Mouse (Mus musculus): ENCODE measurements around the gene Rnf144b. TPM values are rescaled to one million over a fixed set of nuclear protein-coding genes. Genes with fewer than 3 reads are reported as not detected.

Rnf144b gene
- polyA plus RNA-seq, 1 experiment from 2014 or later: 0.91 TPM

- no peak overlapping the region for H3K27ac ChIP-seq (replicated peaks; ENCODE audit: low read depth, low read length)
- 87% methylated on average over 8 of the region's 8 CpGs for WGBS
- H3K9ac ChIP-seq (ENCODE audit: low read length): no peak overlapping the region
- no peaks in the 10 kb centered on the region for H3K36me3 ChIP-seq (ENCODE audit: control insufficient read depth, insufficient read depth, low read length)
- DNase-seq (ENCODE audit: low spot score) (no peak), ATAC-seq (ENCODE audit: insufficient number of reproducible peaks, low FRiP score, low TSS enrichment, low read depth) (no peak)
- H3K4me2 ChIP-seq (ENCODE audit: low read depth, severe bottlenecking): no peak overlapping the region
- no peaks in the 10 kb centered on the region for H3K27me3 ChIP-seq (ENCODE audit: control insufficient read depth, insufficient read depth, low read length)
- no peaks in the 10 kb centered on the region for H3K9me3 ChIP-seq (ENCODE audit: control insufficient read depth, low read length)
- no peak overlapping the region for H3K4me3 ChIP-seq (ENCODE audit: low read depth, low read length)
- no peaks in the 10 kb centered on the region for H3K4me1 ChIP-seq (ENCODE audit: control insufficient read depth, insufficient read depth, low read length)
Measured at GRCm38 (mm10) chr13:47237376-47237775, 114.9 kb downstream of the Rnf144b start.

GRCm38 (mm10) chr13:47238131-47238530, 115.7 kb downstream of the Rnf144b start:
- no peak overlapping the region for H3K4me3 ChIP-seq (ENCODE audit: low read depth, low read length)
- H3K4me1 ChIP-seq (ENCODE audit: control insufficient read depth, insufficient read depth, low read length): no peaks in the 10 kb centered on the region
- WGBS: 86% methylated on average over 17 of the region's 17 CpGs
- no peak overlapping the region for H3K4me2 ChIP-seq (ENCODE audit: low read depth, severe bottlenecking)
- DNase-seq (ENCODE audit: low spot score): no peak
- no peak overlapping the region for H3K27ac ChIP-seq (replicated peaks; ENCODE audit: low read depth, low read length)
- H3K9ac ChIP-seq (ENCODE audit: low read length): no peak overlapping the region
- no peak for ATAC-seq (ENCODE audit: insufficient number of reproducible peaks, low FRiP score, low TSS enrichment, low read depth)
- no peaks in the 10 kb centered on the region for H3K9me3 ChIP-seq (ENCODE audit: control insufficient read depth, low read length)
- no peaks in the 10 kb centered on the region for H3K27me3 ChIP-seq (ENCODE audit: control insufficient read depth, insufficient read depth, low read length)
- no peaks in the 10 kb centered on the region for H3K36me3 ChIP-seq (ENCODE audit: control insufficient read depth, insufficient read depth, low read length)

DNA sequence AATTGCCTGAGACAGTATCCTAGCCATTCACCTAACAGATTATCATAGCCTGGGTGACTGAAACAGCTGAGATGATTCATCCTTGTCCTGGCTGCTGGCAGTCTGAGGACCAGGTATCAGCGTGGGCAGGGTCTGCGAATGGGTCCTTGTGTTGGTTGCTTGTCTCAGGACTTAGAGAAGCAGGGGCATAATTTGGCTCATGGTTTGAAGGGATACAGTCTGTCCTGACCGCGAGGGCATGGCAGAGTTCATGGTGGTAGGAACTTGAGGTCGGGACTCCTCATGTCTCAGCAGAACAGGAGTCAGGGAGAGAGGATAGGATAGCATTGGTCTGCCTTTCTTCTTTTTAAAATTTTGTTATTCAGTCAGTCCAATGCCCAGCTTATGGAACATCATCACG, 121.1 kb downstream of the Rnf144b start:
- no peaks in the 10 kb centered on the region for H3K27me3 ChIP-seq (ENCODE audit: control insufficient read depth, insufficient read depth, low read length)
- H3K36me3 ChIP-seq (ENCODE audit: control insufficient read depth, insufficient read depth, low read length): no peaks in the 10 kb centered on the region
- DNase-seq (ENCODE audit: low spot score): no peak
- no peak for ATAC-seq (ENCODE audit: insufficient number of reproducible peaks, low FRiP score, low TSS enrichment, low read depth)
- H3K9ac ChIP-seq (ENCODE audit: low read length): no peak overlapping the region
- H3K27ac ChIP-seq (replicated peaks; ENCODE audit: low read depth, low read length): no peak overlapping the region
- H3K4me3 ChIP-seq (ENCODE audit: low read depth, low read length): no peak overlapping the region
- WGBS: 93% methylated on average over 6 of the region's 6 CpGs
- no peaks in the 10 kb centered on the region for H3K9me3 ChIP-seq (ENCODE audit: control insufficient read depth, low read length)
- no peaks in the 10 kb centered on the region for H3K4me1 ChIP-seq (ENCODE audit: control insufficient read depth, insufficient read depth, low read length)
- no peak overlapping the region for H3K4me2 ChIP-seq (ENCODE audit: low read depth, severe bottlenecking)

GRCm38 (mm10) chr13:47244771-47245170, 122.3 kb downstream of the Rnf144b start:
- DNase-seq (ENCODE audit: low spot score) (no peak), ATAC-seq (ENCODE audit: insufficient number of reproducible peaks, low FRiP score, low TSS enrichment, low read depth) (no peak)
- Histone ChIP-seq H3K27me3 (ENCODE audit: control insufficient read depth, insufficient read depth, low read length) (no peaks in the 10 kb centered on the region), H3K36me3 (ENCODE audit: control insufficient read depth, insufficient read depth, low read length) (no peaks in the 10 kb centered on the region), H3K27ac (replicated peaks; ENCODE audit: low read depth, low read length) (no peak overlapping the region), H3K9me3 (ENCODE audit: control insufficient read depth, low read length) (no peaks in the 10 kb centered on the region), H3K4me3 (ENCODE audit: low read depth, low read length) (no peak overlapping the region), H3K4me1 (ENCODE audit: control insufficient read depth, insufficient read depth, low read length) (no peaks in the 10 kb centered on the region), H3K9ac (ENCODE audit: low read length) (no peak overlapping the region), H3K4me2 (ENCODE audit: low read depth, severe bottlenecking) (no peak overlapping the region)
- 88% methylated on average over 11 of the region's 11 CpGs for WGBS

GRCm38 (mm10) chr13:47246459-47246858, 124.0 kb downstream of the Rnf144b start:
- Histone ChIP-seq H3K27ac (replicated peaks; ENCODE audit: low read depth, low read length) (no peak overlapping the region), H3K27me3 (ENCODE audit: control insufficient read depth, insufficient read depth, low read length) (no peaks in the 10 kb centered on the region), H3K9me3 (ENCODE audit: control insufficient read depth, low read length) (no peaks in the 10 kb centered on the region), H3K4me1 (ENCODE audit: control insufficient read depth, insufficient read depth, low read length) (no peaks in the 10 kb centered on the region), H3K4me3 (ENCODE audit: low read depth, low read length) (no peak overlapping the region), H3K9ac (ENCODE audit: low read length) (no peak overlapping the region), H3K4me2 (ENCODE audit: low read depth, severe bottlenecking) (no peak overlapping the region), H3K36me3 (ENCODE audit: control insufficient read depth, insufficient read depth, low read length) (no peaks in the 10 kb centered on the region)
- 74% methylated on average over 10 of the region's 10 CpGs for WGBS
- DNase-seq (ENCODE audit: low spot score) (no peak), ATAC-seq (ENCODE audit: insufficient number of reproducible peaks, low FRiP score, low TSS enrichment, low read depth) (no peak)

DNA sequence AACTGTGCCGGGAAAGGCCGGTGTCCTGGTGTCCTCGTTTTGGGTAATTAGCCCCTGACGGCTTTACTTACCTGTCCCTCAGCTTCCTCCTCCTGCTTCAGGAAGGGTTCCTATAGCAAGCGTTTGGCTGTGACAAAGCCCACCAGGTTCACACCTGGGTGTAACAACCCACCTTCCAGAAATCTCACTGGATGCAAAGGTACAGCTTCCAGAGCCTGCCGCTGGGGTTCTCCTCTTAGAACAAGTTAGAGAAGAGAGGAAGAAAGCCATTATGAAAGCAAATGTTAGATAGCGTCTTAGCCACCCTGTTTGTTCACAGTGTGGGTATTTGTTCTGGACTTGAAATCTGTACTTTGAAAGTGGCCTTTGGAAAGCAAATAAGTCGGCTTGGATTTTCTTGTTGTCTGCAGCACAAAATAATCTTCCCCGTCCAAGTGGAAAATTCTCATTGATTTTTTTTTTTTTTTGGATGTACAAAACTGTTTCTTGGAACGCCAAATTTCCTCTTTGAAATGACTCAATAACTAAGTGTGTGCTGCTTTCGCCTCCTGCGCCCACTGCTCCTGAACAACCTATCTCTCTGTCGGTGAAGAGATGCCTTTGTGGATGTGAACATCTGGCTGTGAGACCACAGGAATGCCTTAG, 124.8 kb downstream of the Rnf144b start:
- Histone ChIP-seq H3K36me3 (ENCODE audit: control insufficient read depth, insufficient read depth, low read length) (no peaks in the 10 kb centered on the region), H3K4me2 (ENCODE audit: low read depth, severe bottlenecking) (no peak overlapping the region), H3K9me3 (ENCODE audit: control insufficient read depth, low read length) (no peaks in the 10 kb centered on the region), H3K27ac (replicated peaks; ENCODE audit: low read depth, low read length) (no peak overlapping the region), H3K4me3 (ENCODE audit: low read depth, low read length) (no peak overlapping the region), H3K9ac (ENCODE audit: low read length) (no peak overlapping the region), H3K27me3 (ENCODE audit: control insufficient read depth, insufficient read depth, low read length) (no peaks in the 10 kb centered on the region), H3K4me1 (ENCODE audit: control insufficient read depth, insufficient read depth, low read length) (no peaks in the 10 kb centered on the region)
- 49% methylated on average over 13 of the region's 13 CpGs for WGBS
- DNase-seq (ENCODE audit: low spot score) (no peak), ATAC-seq (ENCODE audit: insufficient number of reproducible peaks, low FRiP score, low TSS enrichment, low read depth) (no peak)

DNA sequence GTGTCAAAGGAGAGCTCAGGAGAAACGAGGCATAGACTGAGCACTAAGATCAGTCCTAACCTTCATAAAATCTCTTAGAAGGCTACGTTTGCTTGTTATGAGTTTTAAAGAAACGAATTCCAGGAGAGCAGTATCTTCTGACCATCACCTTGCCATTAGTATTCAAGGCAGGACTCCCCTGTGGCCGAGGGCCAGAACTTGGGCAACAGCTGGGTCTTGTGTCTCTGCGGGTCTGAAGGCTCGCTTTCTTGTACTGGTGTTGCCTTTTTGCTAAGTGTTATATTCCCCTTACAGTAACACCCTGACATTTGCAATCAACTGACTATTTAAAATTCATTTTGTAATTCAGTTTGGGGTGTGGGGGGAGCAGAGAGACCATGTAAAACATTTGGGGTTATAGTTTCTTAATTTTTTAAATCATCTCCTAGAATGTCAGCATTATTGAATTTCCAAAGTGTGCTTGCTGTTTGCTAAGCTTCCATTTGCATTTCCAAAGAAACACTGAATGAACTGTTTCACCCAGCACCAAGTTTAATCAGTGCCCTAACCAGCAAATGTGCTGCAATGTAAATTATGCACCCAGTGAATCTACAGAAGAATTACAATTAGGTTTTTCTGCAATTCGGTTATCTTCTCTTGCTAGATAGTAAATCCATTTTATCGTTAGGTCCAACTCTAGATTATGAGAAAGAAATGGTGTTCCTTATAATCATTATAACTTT, 126.0 kb downstream of the Rnf144b start:
- 75% methylated on average over 8 of the region's 8 CpGs for WGBS
- H3K27ac ChIP-seq (replicated peaks; ENCODE audit: low read depth, low read length): no peak overlapping the region
- no peaks in the 10 kb centered on the region for H3K9me3 ChIP-seq (ENCODE audit: control insufficient read depth, low read length)

GRCm38 (mm10) chr13:47250615-47251014, 128.2 kb downstream of the Rnf144b start:
- Histone ChIP-seq H3K4me3 (ENCODE audit: low read depth, low read length) (no peak overlapping the region), H3K27ac (replicated peaks; ENCODE audit: low read depth, low read length) (no peak overlapping the region), H3K9me3 (ENCODE audit: control insufficient read depth, low read length) (no peaks in the 10 kb centered on the region), H3K36me3 (ENCODE audit: control insufficient read depth, insufficient read depth, low read length) (no peaks in the 10 kb centered on the region), H3K9ac (ENCODE audit: low read length) (no peak overlapping the region), H3K4me2 (ENCODE audit: low read depth, severe bottlenecking) (no peak overlapping the region), H3K27me3 (ENCODE audit: control insufficient read depth, insufficient read depth, low read length) (no peaks in the 10 kb centered on the region), H3K4me1 (ENCODE audit: control insufficient read depth, insufficient read depth, low read length) (no peaks in the 10 kb centered on the region)
- no peak for DNase-seq (ENCODE audit: low spot score)
- no peak for ATAC-seq (ENCODE audit: insufficient number of reproducible peaks, low FRiP score, low TSS enrichment, low read depth)
- 89% methylated on average over 1 of the region's 1 CpGs for WGBS

More for the DNA sequence above, 126.0 kb downstream of the Rnf144b start:
- H3K9ac ChIP-seq (ENCODE audit: low read length): no peak overlapping the region
- ATAC-seq (ENCODE audit: insufficient number of reproducible peaks, low FRiP score, low TSS enrichment, low read depth): no peak
- DNase-seq (ENCODE audit: low spot score): no peak
- no peaks in the 10 kb centered on the region for H3K4me1 ChIP-seq (ENCODE audit: control insufficient read depth, insufficient read depth, low read length)
- H3K36me3 ChIP-seq (ENCODE audit: control insufficient read depth, insufficient read depth, low read length): no peaks in the 10 kb centered on the region
- H3K27me3 ChIP-seq (ENCODE audit: control insufficient read depth, insufficient read depth, low read length): no peaks in the 10 kb centered on the region
- H3K4me3 ChIP-seq (ENCODE audit: low read depth, low read length): no peak overlapping the region
- no peak overlapping the region for H3K4me2 ChIP-seq (ENCODE audit: low read depth, severe bottlenecking)

Measured in limb, embryonic 11.5 days (tissue).